Mouse (Mus musculus): ENCODE measurements at regions not wholly inside any gene's neighbourhood (a gene's known extent, or its start where the extent isn't known, plus 50 kb on each side); places are given as distances from the start of the nearest gene placed in this dataset.

- H3K9ac ChIP-seq: no peak overlapping the region
- no peaks in the 10 kb centered on the region for H3K36me3 ChIP-seq (replicated peaks)
- no peaks in the 10 kb centered on the region for H3K27me3 ChIP-seq
- H3K27ac ChIP-seq: no peak overlapping the region
- no peaks in the 10 kb centered on the region for H3K9me3 ChIP-seq
- H3K4me1 ChIP-seq: no peaks in the 10 kb centered on the region
- 80% methylated on average over 6 of the region's 6 CpGs for WGBS
- no peak overlapping the region for H3K4me3 ChIP-seq (replicated peaks)
- ATAC-seq (ENCODE audit: low FRiP score): no peak
- no peak overlapping the region for H3K4me2 ChIP-seq
These were observed 56.5 kb downstream of the Kctd12 start for GRCm38 (mm10) chr14:102925769-102926443.

- Histone ChIP-seq H3K9me3 (no peaks in the 10 kb centered on the region), H3K4me2 (no peak overlapping the region), H3K4me1 (no peaks in the 10 kb centered on the region), H3K4me3 (replicated peaks) (no peak overlapping the region), H3K27me3 (no peaks in the 10 kb centered on the region), H3K27ac (no peak overlapping the region), H3K9ac (no peak overlapping the region), H3K36me3 (replicated peaks) (no peaks in the 10 kb centered on the region)
- 90% methylated on average over 4 of the region's 4 CpGs for WGBS
- ATAC-seq (ENCODE audit: low FRiP score): no peak
These were observed 57.8 kb downstream of the Kctd12 start for GRCm38 (mm10) chr14:102924674-102925073.

GRCm38 (mm10) chr14:102922496-102922993 lies 59.9 kb downstream of the Kctd12 start:
- no peak overlapping the region for H3K4me3 ChIP-seq (replicated peaks)
- 94% methylated on average over 5 of the region's 5 CpGs for WGBS
- H3K4me2 ChIP-seq: no peak overlapping the region
- H3K27me3 ChIP-seq: no peaks in the 10 kb centered on the region
- no peak overlapping the region for H3K9ac ChIP-seq
- no peaks in the 10 kb centered on the region for H3K9me3 ChIP-seq
- no peak overlapping the region for H3K27ac ChIP-seq
- no peak for ATAC-seq (ENCODE audit: low FRiP score)
- no peaks in the 10 kb centered on the region for H3K36me3 ChIP-seq (replicated peaks)
- no peaks in the 10 kb centered on the region for H3K4me1 ChIP-seq

GRCm38 (mm10) chr14:102920415-102920814 lies 62.0 kb downstream of the Kctd12 start:
- WGBS: 81% methylated on average over 6 of the region's 6 CpGs
- no peaks in the 10 kb centered on the region for H3K4me1 ChIP-seq
- H3K27ac ChIP-seq: no peak overlapping the region
- no peak overlapping the region for H3K4me3 ChIP-seq (replicated peaks)
- H3K9ac ChIP-seq: no peak overlapping the region
- H3K4me2 ChIP-seq: no peak overlapping the region
- ATAC-seq (ENCODE audit: low FRiP score): no peak
- no peaks in the 10 kb centered on the region for H3K27me3 ChIP-seq
- no peaks in the 10 kb centered on the region for H3K36me3 ChIP-seq (replicated peaks)
- no peaks in the 10 kb centered on the region for H3K9me3 ChIP-seq

- no peaks in the 10 kb centered on the region for H3K36me3 ChIP-seq (replicated peaks)
- H3K4me2 ChIP-seq: no peak overlapping the region
- WGBS: 85% methylated on average over 7 of the region's 7 CpGs
- no peak overlapping the region for H3K27ac ChIP-seq
- H3K9ac ChIP-seq: no peak overlapping the region
- H3K4me3 ChIP-seq (replicated peaks): no peak overlapping the region
- H3K4me1 ChIP-seq: no peaks in the 10 kb centered on the region
- H3K9me3 ChIP-seq: no peaks in the 10 kb centered on the region
- ATAC-seq (ENCODE audit: low FRiP score): no peak
- no peaks in the 10 kb centered on the region for H3K27me3 ChIP-seq
These were observed 63.1 kb downstream of the Kctd12 start for GRCm38 (mm10) chr14:102919261-102919801.

GRCm38 (mm10) chr14:102917929-102918328 lies 64.5 kb downstream of the Kctd12 start:
- Histone ChIP-seq H3K9ac (no peak overlapping the region), H3K4me3 (replicated peaks) (no peak overlapping the region), H3K4me2 (no peak overlapping the region), H3K27me3 (no peaks in the 10 kb centered on the region), H3K27ac (no peak overlapping the region), H3K4me1 (no peaks in the 10 kb centered on the region), H3K36me3 (replicated peaks) (no peaks in the 10 kb centered on the region), H3K9me3 (no peaks in the 10 kb centered on the region)
- no peak for ATAC-seq (ENCODE audit: low FRiP score)
- WGBS: 83% methylated on average over 1 of the region's 1 CpGs

GRCm38 (mm10) chr14:102915918-102916317 lies 66.5 kb downstream of the Kctd12 start:
- Histone ChIP-seq H3K9me3 (no peaks in the 10 kb centered on the region), H3K27me3 (no peaks in the 10 kb centered on the region), H3K4me1 (no peaks in the 10 kb centered on the region), H3K4me3 (replicated peaks) (no peak overlapping the region), H3K9ac (no peak overlapping the region), H3K36me3 (replicated peaks) (no peaks in the 10 kb centered on the region), H3K27ac (no peak overlapping the region), H3K4me2 (no peak overlapping the region)
- WGBS: 89% methylated on average over 4 of the region's 4 CpGs
- no peak for ATAC-seq (ENCODE audit: low FRiP score)

- Histone ChIP-seq H3K27ac (no peak overlapping the region), H3K9ac (no peak overlapping the region), H3K9me3 (no peaks in the 10 kb centered on the region), H3K36me3 (replicated peaks) (no peaks in the 10 kb centered on the region), H3K27me3 (no peaks in the 10 kb centered on the region), H3K4me2 (no peak overlapping the region), H3K4me1 (no peaks in the 10 kb centered on the region), H3K4me3 (replicated peaks) (no peak overlapping the region)
- 69% methylated on average over 3 of the region's 3 CpGs for WGBS
- no peak for ATAC-seq (ENCODE audit: low FRiP score)
These were observed 70.9 kb downstream of the Kctd12 start for GRCm38 (mm10) chr14:102911582-102911981.

- H3K36me3 ChIP-seq (replicated peaks): no peaks in the 10 kb centered on the region
- no peak overlapping the region for H3K4me3 ChIP-seq (replicated peaks)
- H3K9ac ChIP-seq: no peak overlapping the region
- WGBS: 84% methylated on average over 3 of the region's 3 CpGs
- H3K9me3 ChIP-seq: no peaks in the 10 kb centered on the region
- H3K27me3 ChIP-seq: no peaks in the 10 kb centered on the region
- H3K4me2 ChIP-seq: no peak overlapping the region
- no peak overlapping the region for H3K27ac ChIP-seq
- ATAC-seq (ENCODE audit: low FRiP score): no peak
- H3K4me1 ChIP-seq: no peaks in the 10 kb centered on the region
These were observed 73.4 kb downstream of the Kctd12 start for GRCm38 (mm10) chr14:102908990-102909389.

GRCm38 (mm10) chr14:102907411-102908103 lies 74.9 kb downstream of the Kctd12 start:
- no peaks in the 10 kb centered on the region for H3K4me1 ChIP-seq
- no peaks in the 10 kb centered on the region for H3K9me3 ChIP-seq
- no peaks in the 10 kb centered on the region for H3K36me3 ChIP-seq (replicated peaks)
- no peak overlapping the region for H3K4me3 ChIP-seq (replicated peaks)
- H3K27ac ChIP-seq: no peak overlapping the region
- no peak for ATAC-seq (ENCODE audit: low FRiP score)
- no peak overlapping the region for H3K9ac ChIP-seq
- H3K4me2 ChIP-seq: no peak overlapping the region
- 84% methylated on average over 6 of the region's 6 CpGs for WGBS
- no peaks in the 10 kb centered on the region for H3K27me3 ChIP-seq

GRCm38 (mm10) chr14:102906826-102907225 lies 75.6 kb downstream of the Kctd12 start:
- Histone ChIP-seq H3K4me1 (no peaks in the 10 kb centered on the region), H3K27ac (no peak overlapping the region), H3K4me3 (replicated peaks) (no peak overlapping the region), H3K4me2 (no peak overlapping the region), H3K9ac (no peak overlapping the region), H3K9me3 (no peaks in the 10 kb centered on the region), H3K36me3 (replicated peaks) (no peaks in the 10 kb centered on the region), H3K27me3 (no peaks in the 10 kb centered on the region)
- ATAC-seq (ENCODE audit: low FRiP score): no peak
- 82% methylated on average over 6 of the region's 6 CpGs for WGBS

- 87% methylated on average over 1 of the region's 1 CpGs for WGBS
- Histone ChIP-seq H3K27me3 (no peaks in the 10 kb centered on the region), H3K4me2 (no peak overlapping the region), H3K36me3 (replicated peaks) (no peaks in the 10 kb centered on the region), H3K4me1 (no peaks in the 10 kb centered on the region), H3K9ac (no peak overlapping the region), H3K4me3 (replicated peaks) (no peak overlapping the region), H3K27ac (no peak overlapping the region), H3K9me3 (no peaks in the 10 kb centered on the region)
- no peak for ATAC-seq (ENCODE audit: low FRiP score)
These were observed 76.2 kb downstream of the Kctd12 start for GRCm38 (mm10) chr14:102906286-102906685.

- H3K4me1 ChIP-seq: no peaks in the 10 kb centered on the region
- ATAC-seq (ENCODE audit: low FRiP score): no peak
These were observed 79.5 kb downstream of the Kctd12 start for GRCm38 (mm10) chr14:102902906-102903305.

More at GRCm38 (mm10) chr14:102902906-102903305, 79.5 kb downstream of the Kctd12 start:
- Histone ChIP-seq H3K27ac (no peak overlapping the region), H3K4me3 (replicated peaks) (no peak overlapping the region), H3K9ac (no peak overlapping the region), H3K4me2 (no peak overlapping the region), H3K27me3 (no peaks in the 10 kb centered on the region), H3K36me3 (replicated peaks) (no peaks in the 10 kb centered on the region), H3K9me3 (no peaks in the 10 kb centered on the region)
- 75% methylated on average over 12 of the region's 12 CpGs for WGBS

Measured in forebrain, embryonic 12.5 days (tissue).